Mouse (Mus musculus) cerebellum, postnatal 14 days (tissue): Measurements from ENCODE around the gene F12.

Source experiments
- DNase-seq, 2 experiments: peaks; one replicate each; pipeline ENCODE4 v3.0.0; 2021; ENCODE audit warnings: mixed read lengths in 2 of 2

Gene F12

GRCm38 (mm10) chr13:55426613-55427012, at the start of gene F12:
TSS of gene F12 (minus strand) at chr13:55426793.
- DNase-seq, result no peak

DNA sequence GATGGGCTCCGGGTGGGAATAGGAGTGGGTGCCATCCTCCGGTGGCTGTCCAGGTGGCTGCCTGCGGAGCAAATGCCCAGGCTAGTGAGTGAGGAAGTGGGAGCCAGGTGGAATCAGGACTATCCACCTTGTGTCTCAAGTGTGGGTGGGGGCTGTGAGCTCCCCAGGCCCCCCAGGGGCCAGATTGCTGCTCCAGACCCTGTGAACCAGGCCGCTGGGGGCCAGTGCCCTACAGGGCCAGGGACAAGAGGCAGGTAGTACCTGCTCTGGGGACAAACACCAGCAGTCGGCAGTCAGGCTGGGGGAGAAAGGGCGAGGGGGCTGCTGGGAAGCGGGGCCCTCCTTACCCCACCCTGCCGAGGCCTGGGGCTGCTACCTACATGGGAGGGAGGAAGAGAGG, 49.7 kb upstream of the F12 start:
- no peak for DNase-seq

DNA sequence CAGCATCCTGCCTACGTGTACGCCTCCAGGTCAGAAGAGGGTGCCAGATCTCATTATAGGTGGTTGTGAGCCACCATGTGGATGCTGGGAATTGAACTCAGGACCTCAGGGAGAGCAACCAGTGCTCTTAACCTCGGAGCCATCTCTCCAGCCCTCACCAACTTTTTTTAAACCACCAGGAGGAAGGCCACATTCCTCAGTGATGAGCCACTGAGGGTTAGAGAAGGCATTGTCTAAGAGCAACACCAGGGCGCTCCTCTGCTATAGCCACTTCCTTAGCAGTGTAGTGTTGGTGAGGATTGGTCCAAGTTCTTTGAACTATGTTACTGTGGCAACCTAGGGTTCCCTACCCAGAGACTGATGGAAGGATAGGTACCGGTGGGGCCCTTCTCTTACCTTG, 49.2 kb upstream of the F12 start:
- no peak for DNase-seq

- DNase-seq, result peak; percentile 62 to 73
Measured at GRCm38 (mm10) chr13:55474621-55475069, 48.1 kb upstream of the F12 start.

- peak in 1 of 2 experiments; percentile 57 for DNase-seq
Measured at GRCm38 (mm10) chr13:55473961-55474360, 47.4 kb upstream of the F12 start.

DNA sequence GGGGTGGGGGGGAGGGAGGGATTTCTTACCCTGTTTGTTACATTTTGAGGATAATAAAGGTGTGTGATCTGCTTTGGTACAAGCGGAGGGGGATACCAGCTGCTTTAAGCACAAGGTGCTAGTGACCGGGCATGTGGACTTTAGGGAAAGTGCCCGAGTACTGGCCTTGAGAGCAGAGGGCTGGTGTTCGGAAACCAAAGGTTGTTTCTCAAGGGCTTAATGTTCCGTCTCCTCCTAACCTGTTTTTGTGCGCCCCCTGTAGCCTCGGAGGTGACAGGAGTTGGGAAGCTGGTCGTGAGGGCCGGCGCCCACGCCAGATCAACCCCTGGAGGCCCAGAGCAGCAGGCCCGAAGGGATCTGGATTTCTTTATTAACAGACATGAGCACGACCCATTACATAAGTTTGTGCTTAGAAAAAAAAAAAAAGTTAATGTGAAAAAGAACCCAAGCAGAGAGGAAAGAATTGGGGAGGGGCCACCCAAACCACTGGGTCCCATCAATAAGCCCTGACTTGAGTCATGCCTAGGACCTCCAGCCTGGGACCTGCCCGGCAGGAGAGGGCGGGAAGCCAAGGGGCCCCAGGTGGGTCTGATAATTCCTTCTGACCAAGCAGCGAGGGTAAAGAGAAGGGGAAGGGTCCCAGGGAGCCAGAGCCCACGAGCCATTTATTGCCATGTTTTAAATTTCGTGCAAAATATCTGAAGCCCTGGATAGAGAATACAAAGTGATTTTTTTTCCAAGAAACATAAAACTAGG, 46.7 kb upstream of the F12 start:
- DNase-seq, result peak in 1 of 2 experiments; percentile 56

GRCm38 (mm10) chr13:55472132-55473022, 45.8 kb upstream of the F12 start:
- DNase-seq, result peak; percentile 75 to 80

GRCm38 (mm10) chr13:55471819-55472131, 45.2 kb upstream of the F12 start:
- DNase-seq, result no peak

- DNase-seq, result peak; percentile 93
Measured at GRCm38 (mm10) chr13:55471156-55471818, 44.7 kb upstream of the F12 start.

GRCm38 (mm10) chr13:55470372-55470771, 43.8 kb upstream of the F12 start:
- peak; percentile 93 to 94 for DNase-seq

DNA sequence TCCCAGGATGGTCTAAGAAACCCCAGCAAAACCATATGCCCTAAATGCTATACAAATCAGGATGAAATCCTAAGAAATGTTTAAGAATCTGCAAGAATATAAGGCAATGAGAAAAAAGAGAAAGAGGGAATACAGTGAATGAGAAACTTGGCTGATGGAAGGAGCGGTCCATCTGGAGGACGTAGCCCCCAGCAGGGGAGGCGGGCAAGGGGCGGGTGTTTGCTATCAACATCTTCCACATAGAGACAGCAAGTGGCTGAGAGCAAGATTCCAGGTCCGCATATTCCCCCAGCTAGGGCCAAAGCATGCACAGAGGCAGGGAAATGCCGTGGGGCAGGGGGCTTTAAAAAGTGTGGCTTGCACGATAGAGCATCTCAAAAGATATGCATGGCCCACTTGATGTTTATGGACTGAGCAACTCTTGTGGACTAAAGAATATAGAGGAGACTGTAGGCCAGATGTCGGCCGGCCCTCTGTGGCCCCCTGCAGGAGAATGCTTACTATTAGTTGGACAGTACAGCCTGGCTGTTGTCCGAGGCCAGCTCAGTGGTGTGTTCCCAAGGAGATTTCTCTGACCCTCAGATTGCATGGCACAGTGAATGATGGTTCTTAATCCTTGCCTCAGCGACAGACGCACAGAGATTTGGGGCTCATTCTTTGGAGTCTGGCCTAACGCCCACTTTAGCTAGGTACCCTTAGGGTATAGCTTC, 42.4 kb upstream of the F12 start:
- peak in 1 of 2 experiments; percentile 48 for DNase-seq

- no peak for DNase-seq
Measured at GRCm38 (mm10) chr13:55465830-55466440, 39.3 kb upstream of the F12 start.

GRCm38 (mm10) chr13:55465184-55465583, 38.6 kb upstream of the F12 start:
- no peak for DNase-seq

DNA sequence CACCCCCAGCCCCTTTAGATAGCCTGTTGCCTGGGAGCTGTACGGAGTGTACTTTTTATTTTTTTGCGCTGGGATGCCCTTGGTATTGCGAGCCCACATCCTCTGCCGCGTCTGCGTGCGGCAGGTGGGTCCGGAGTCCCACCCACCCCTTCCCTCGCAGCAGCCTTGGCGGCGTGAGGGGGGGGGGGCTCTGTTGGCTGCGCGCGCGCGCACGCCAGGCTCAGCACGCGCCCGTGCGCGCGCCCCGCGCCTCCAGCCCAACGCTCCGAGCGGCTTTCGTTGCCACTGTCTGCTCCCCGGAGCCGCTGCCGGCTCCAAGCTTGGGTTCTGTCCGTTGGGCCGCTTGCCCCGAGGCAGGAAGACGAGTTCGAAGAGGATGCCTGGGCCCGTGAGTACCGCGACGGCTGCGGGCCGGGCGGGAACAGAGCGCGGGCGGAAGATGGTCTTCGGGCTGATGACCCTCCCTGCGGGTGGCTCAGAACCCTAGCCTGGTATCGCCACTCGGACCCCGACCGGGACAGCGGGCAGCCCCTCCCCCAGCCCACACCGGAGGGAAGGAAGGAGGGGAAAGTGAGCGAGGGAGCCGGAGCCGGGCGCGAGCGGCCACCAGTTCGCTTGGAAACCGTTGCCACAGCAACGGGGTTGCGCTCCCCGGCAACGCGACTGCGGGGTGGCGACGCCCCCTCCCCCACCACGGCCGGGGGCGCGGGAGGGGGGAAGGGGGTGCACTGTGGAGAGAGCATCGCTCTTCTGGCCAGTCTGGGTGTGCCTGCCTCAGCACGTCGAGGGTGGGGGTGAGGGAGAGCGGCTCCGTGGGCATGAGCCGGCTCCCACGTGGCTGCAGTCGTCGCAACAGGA, 37.7 kb upstream of the F12 start, which contains the start of gene Prr7:
Gene Prr7, plus strand, starts transcription at position 241 of the 858 bp plus-strand sequence.
- peak; percentile 75 to 77 for DNase-seq

DNA sequence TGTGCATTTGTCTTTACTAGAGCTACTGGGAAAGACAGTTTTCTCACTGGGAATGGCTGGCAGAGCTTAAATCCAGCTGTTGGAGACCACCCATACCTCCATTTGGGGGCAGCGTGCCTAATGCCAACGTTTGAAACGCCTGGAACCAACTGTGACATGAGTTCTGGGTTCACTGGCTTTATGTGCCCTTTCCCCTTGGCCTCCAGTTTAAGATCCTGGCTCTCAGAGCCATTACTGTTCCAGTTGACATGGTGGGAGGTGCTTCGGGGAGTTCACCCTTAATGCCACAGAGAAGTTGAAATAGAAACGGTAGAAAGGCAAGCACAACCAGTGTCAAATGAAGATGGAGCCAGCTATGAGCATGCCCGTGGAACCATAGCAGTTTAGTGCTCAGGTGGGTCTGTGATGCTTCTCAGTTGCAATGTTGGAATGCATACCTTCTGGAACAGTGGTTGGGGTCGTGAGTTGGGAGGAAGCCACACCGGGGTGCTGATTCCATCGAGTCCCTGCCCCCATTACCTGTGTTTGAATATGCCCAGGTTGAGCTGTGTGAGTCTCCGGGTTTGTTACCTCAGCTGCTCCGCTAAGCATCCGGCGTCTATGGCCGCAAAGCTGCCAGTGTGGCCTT, 36.9 kb upstream of the F12 start:
- no peak for DNase-seq

- no peak for DNase-seq
Measured at GRCm38 (mm10) chr13:55462965-55463364, 36.4 kb upstream of the F12 start.

DNA sequence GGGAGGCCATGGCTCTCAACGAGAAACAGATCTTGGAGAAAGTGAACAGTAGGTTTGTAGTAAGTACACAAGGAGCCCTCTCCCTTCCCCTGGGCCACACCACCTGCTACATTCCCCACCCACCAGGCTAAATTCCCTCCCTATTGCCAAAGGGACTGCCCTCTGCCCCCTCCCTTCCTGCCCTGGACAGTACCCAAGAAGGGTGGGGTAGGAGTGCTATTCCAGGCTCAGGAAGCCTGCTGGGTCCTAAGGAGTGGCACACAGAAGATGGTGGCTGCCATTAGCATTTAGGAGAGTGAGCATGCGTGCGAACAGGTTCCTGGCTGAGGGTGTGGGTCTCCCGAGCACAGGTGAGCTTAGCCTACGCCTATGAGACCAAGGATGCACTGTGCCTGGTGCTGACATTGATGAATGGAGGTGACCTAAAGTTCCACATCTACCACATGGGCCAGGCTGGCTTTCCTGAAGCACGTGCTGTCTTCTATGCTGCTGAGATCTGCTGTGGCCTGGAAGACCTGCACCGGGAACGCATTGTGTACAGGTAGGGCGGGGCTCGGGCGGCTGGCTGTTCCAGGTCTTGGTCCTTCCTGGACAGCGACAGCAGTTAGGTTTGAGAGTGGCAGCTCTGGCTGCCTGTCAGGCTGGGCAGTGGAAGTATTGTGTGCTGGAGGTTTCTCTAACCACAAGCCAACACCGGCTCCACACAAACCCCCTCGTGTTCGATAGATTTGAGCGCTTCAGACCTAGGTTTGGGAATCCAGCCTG, 25.4 kb upstream of the F12 start:
- DNase-seq, result peak in 1 of 2 experiments; percentile 59

- DNase-seq, result peak in 1 of 2 experiments; percentile 22
Measured at GRCm38 (mm10) chr13:55451296-55451695, 24.7 kb upstream of the F12 start.

DNA sequence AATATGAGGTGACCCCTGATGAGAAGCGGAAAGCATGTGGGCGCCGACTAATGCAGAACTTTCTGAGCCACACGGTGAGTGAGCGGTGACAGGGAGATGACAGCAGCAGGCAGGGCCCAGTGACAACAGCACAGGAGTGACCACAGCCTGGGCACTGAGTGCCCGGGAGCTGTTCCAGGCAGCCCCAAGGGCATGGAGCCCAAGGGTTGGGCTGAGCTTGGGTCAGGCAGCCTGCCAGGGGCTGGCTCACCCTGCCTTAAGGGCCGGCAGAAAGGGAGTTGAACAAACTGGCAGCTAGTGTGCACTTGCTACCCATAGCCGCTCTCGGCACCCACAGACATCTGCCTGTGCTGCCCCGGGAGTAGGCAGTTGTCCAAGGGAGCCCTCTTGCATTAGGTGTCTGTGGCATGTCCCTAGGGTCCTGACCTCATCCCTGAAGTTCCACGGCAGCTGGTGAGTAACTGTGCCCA, 24.0 kb upstream of the F12 start:
- DNase-seq, result peak; percentile 63 to 67
